Mouse (Mus musculus): ENCODE measurements around the gene Olfr65. TPM values are rescaled to one million over a fixed set of nuclear protein-coding genes. Genes with fewer than 3 reads are reported as not detected.

Olfr65 gene
- polyA plus RNA-seq, 1 experiment from 2014 or later = not detected

Other genes with a start within 250 kb of the Olfr65 start
- not detected in 2 replicates for gene Olfr623, start 239.8 kb upstream of the Olfr65 start, polyA plus RNA-seq (2014; fragmentation: Nextera tagmentation; extraction: Ambion mirVana)
- 0.03 and 0.04 TPM in 2 replicates for gene Olfr624, start 232.3 kb upstream of the Olfr65 start, polyA plus RNA-seq (2014; fragmentation: Nextera tagmentation; extraction: Ambion mirVana)
- not detected in 2 replicates for gene Olfr625-ps1, start 220.8 kb upstream of the Olfr65 start, polyA plus RNA-seq (2014; fragmentation: Nextera tagmentation; extraction: Ambion mirVana)
- not detected in 2 replicates for gene Olfr243, start 188.8 kb upstream of the Olfr65 start, polyA plus RNA-seq (2014; fragmentation: Nextera tagmentation; extraction: Ambion mirVana)
- gene Olfr628, start 173.1 kb upstream of the Olfr65 start, polyA plus RNA-seq (2014; fragmentation: Nextera tagmentation; extraction: Ambion mirVana) = not detected in 2 replicates
- gene Olfr629, start 158.5 kb upstream of the Olfr65 start, polyA plus RNA-seq (2014; fragmentation: Nextera tagmentation; extraction: Ambion mirVana) = not detected in 2 replicates
- not detected in 2 replicates for gene Olfr630, start 146.2 kb upstream of the Olfr65 start, polyA plus RNA-seq (2014; fragmentation: Nextera tagmentation; extraction: Ambion mirVana)
- not detected in 2 replicates for gene Olfr69, start 131.9 kb upstream of the Olfr65 start, polyA plus RNA-seq (2014; fragmentation: Nextera tagmentation; extraction: Ambion mirVana)
- gene Olfr68, start 123.8 kb upstream of the Olfr65 start, polyA plus RNA-seq (2014; fragmentation: Nextera tagmentation; extraction: Ambion mirVana) = not detected in 2 replicates
- gene Olfr67, start 111.7 kb upstream of the Olfr65 start, polyA plus RNA-seq (2014; fragmentation: Nextera tagmentation; extraction: Ambion mirVana) = not detected in 2 replicates
- 767 and 794 TPM in 2 replicates for gene Hbb-bt, start 89.5 kb upstream of the Olfr65 start, polyA plus RNA-seq (2014; fragmentation: Nextera tagmentation; extraction: Ambion mirVana)
- 259 and 279 TPM in 2 replicates for gene Hbb-bs, start 75.4 kb upstream of the Olfr65 start, polyA plus RNA-seq (2014; fragmentation: Nextera tagmentation; extraction: Ambion mirVana)
- not detected in 2 replicates for gene Hbb-bh2, start 63.0 kb upstream of the Olfr65 start, polyA plus RNA-seq (2014; fragmentation: Nextera tagmentation; extraction: Ambion mirVana)
- 2,751 and 2,795 TPM in 2 replicates for gene Hbb-bh1, start 60.3 kb upstream of the Olfr65 start, polyA plus RNA-seq (2014; fragmentation: Nextera tagmentation; extraction: Ambion mirVana)
- gene Hbb-y, start 50.3 kb upstream of the Olfr65 start, polyA plus RNA-seq (2014; fragmentation: Nextera tagmentation; extraction: Ambion mirVana) = 11,345 and 11,485 TPM in 2 replicates
- gene Olfr66, start 17.2 kb upstream of the Olfr65 start, polyA plus RNA-seq (2014; fragmentation: Nextera tagmentation; extraction: Ambion mirVana) = not detected in 2 replicates
- not detected in 2 replicates for gene Olfr64, start 9.0 kb upstream of the Olfr65 start, polyA plus RNA-seq (2014; fragmentation: Nextera tagmentation; extraction: Ambion mirVana)
- gene Olfr631, start 25.3 kb downstream of the Olfr65 start, polyA plus RNA-seq (2014; fragmentation: Nextera tagmentation; extraction: Ambion mirVana) = not detected in 2 replicates
- gene Olfr632, start 30.9 kb downstream of the Olfr65 start, polyA plus RNA-seq (2014; fragmentation: Nextera tagmentation; extraction: Ambion mirVana) = not detected in 2 replicates
- not detected in 2 replicates for gene Olfr633, start 41.0 kb downstream of the Olfr65 start, polyA plus RNA-seq (2014; fragmentation: Nextera tagmentation; extraction: Ambion mirVana)
- gene Olfr635, start 67.7 kb downstream of the Olfr65 start, polyA plus RNA-seq (2014; fragmentation: Nextera tagmentation; extraction: Ambion mirVana) = 0.01 and 0.03 TPM in 2 replicates
- gene Olfr638, start 95.3 kb downstream of the Olfr65 start, polyA plus RNA-seq (2014; fragmentation: Nextera tagmentation; extraction: Ambion mirVana) = not detected in 2 replicates
- not detected in 2 replicates for gene Olfr639, start 113.8 kb downstream of the Olfr65 start, polyA plus RNA-seq (2014; fragmentation: Nextera tagmentation; extraction: Ambion mirVana)
- gene Olfr640, start 122.1 kb downstream of the Olfr65 start, polyA plus RNA-seq (2014; fragmentation: Nextera tagmentation; extraction: Ambion mirVana) = not detected in 2 replicates
- gene Olfr641, start 132.0 kb downstream of the Olfr65 start, polyA plus RNA-seq (2014; fragmentation: Nextera tagmentation; extraction: Ambion mirVana) = not detected in 2 replicates
- not detected in 2 replicates for gene Olfr642, start 149.2 kb downstream of the Olfr65 start, polyA plus RNA-seq (2014; fragmentation: Nextera tagmentation; extraction: Ambion mirVana)
- not detected in 2 replicates for gene 4930516K23Rik, start 158.0 kb downstream of the Olfr65 start, polyA plus RNA-seq (2014; fragmentation: Nextera tagmentation; extraction: Ambion mirVana)
- gene Olfr644, start 168.4 kb downstream of the Olfr65 start, polyA plus RNA-seq (2014; fragmentation: Nextera tagmentation; extraction: Ambion mirVana) = not detected in 2 replicates
- gene Olfr645, start 182.0 kb downstream of the Olfr65 start, polyA plus RNA-seq (2014; fragmentation: Nextera tagmentation; extraction: Ambion mirVana) = not detected in 2 replicates
- not detected in 2 replicates for gene Olfr646, start 201.4 kb downstream of the Olfr65 start, polyA plus RNA-seq (2014; fragmentation: Nextera tagmentation; extraction: Ambion mirVana)
- not detected in 2 replicates for gene Ubqln5, start 226.3 kb downstream of the Olfr65 start, polyA plus RNA-seq (2014; fragmentation: Nextera tagmentation; extraction: Ambion mirVana)
- not detected in 2 replicates for gene Olfr643, start 233.9 kb downstream of the Olfr65 start, polyA plus RNA-seq (2014; fragmentation: Nextera tagmentation; extraction: Ambion mirVana)
- not detected in 2 replicates for gene Ubqln3, start 239.8 kb downstream of the Olfr65 start, polyA plus RNA-seq (2014; fragmentation: Nextera tagmentation; extraction: Ambion mirVana)
- gene Ubqlnl, start 247.1 kb downstream of the Olfr65 start, polyA plus RNA-seq (2014; fragmentation: Nextera tagmentation; extraction: Ambion mirVana) = not detected in 2 replicates